Mouse (Mus musculus) liver, embryonic 12.5 days (tissue): ENCODE data around the gene Ddx43. TPM values are rescaled to one million over a fixed set of nuclear protein-coding genes. Genes with fewer than 3 reads are reported as not detected.

Experiments
- ATAC-seq: fragments of 200-750 bp; cut with Nextera tagmentation; 2 replicates; pipeline ENCODE4 v1.8.0; 2017; ENCODE audit warnings: moderate number of reproducible peaks, mild to moderate bottlenecking, moderate library complexity
- H3K27ac ChIP-seq: fragments of 300-500 bp; sonication (generic); 2 replicates; pipeline ENCODE4 v1.5.1; 2016; ENCODE audit warnings: mild to moderate bottlenecking
- H3K27me3 ChIP-seq: fragments of 300-500 bp; sonication (generic); replicated peaks from 2 replicates; pipeline ENCODE4 v1.6.1; 2016; ENCODE audit warnings: mild to moderate bottlenecking, moderate library complexity
- H3K36me3 ChIP-seq: fragments of 300-500 bp; sonication (generic); 2 replicates; pipeline ENCODE4 v1.6.1; 2016; ENCODE audit warnings: mild to moderate bottlenecking, moderate library complexity
- H3K4me1 ChIP-seq: fragments of 300-500 bp; sonication (generic); 2 replicates; pipeline ENCODE4 v1.6.1; 2016
- H3K4me2 ChIP-seq: fragments of 300-500 bp; sonication (generic); 2 replicates; pipeline ENCODE4 v1.6.1; 2016; ENCODE audit warnings: mild to moderate bottlenecking, moderate library complexity
- H3K4me3 ChIP-seq: fragments of 300-500 bp; sonication (generic); 2 replicates; pipeline ENCODE4 v1.5.1; 2016; ENCODE audit warnings: mild to moderate bottlenecking, moderate library complexity
- H3K9ac ChIP-seq: fragments of 300-500 bp; sonication (generic); 2 replicates; pipeline ENCODE4 v1.6.1; 2016; ENCODE audit warnings: mild to moderate bottlenecking, moderate library complexity
- H3K9me3 ChIP-seq: fragments of 300-500 bp; sonication (generic); replicated peaks from 2 replicates; pipeline ENCODE4 v1.6.1; 2016; ENCODE audit warnings: mild to moderate bottlenecking, moderate library complexity
- whole genome bisulfite sequencing: fragments of 180-500 bp; shearing (Covaris S2); methylation state at CpG from one replicate; pipeline ENCODE4 v1.1.7; 2016; ENCODE audit not compliant: insufficient replicate concordance; 5-methylcytosine and 5-hydroxymethylcytosine counted together
- polyA plus RNA-seq: library from polyadenylated mRNA; unstranded; fragments of >200 nt; fragmentation: Nextera tagmentation; extraction: Ambion mirVana; gene quantifications from 2 replicates; pipeline ENCODE4 v1.2.1, GENCODE M21; 2016

The Ddx43 gene
- polyA plus RNA-seq, 1 experiment from 2014 or later = not detected

GRCm38 (mm10) chr9:78451382-78451781 lies 55.8 kb downstream of the Ddx43 start:
- no peak overlapping the region for H3K4me2 ChIP-seq
- WGBS = 50% methylated on average over 4 of the region's 4 CpGs
- H3K27me3 ChIP-seq = peaks cover 8% of the 10 kb centered on the region; the same call in 1 of the 2 replicates
- peaks cover 45% of the 10 kb centered on the region for H3K4me1 ChIP-seq
- H3K36me3 ChIP-seq = peaks cover 65% of the 10 kb centered on the region
- ATAC-seq = no peak
- H3K9me3 ChIP-seq = no peaks in the 10 kb centered on the region
- H3K4me3 ChIP-seq = no peak overlapping the region
- no peak overlapping the region for H3K27ac ChIP-seq
- H3K9ac ChIP-seq = no peak overlapping the region

DNA sequence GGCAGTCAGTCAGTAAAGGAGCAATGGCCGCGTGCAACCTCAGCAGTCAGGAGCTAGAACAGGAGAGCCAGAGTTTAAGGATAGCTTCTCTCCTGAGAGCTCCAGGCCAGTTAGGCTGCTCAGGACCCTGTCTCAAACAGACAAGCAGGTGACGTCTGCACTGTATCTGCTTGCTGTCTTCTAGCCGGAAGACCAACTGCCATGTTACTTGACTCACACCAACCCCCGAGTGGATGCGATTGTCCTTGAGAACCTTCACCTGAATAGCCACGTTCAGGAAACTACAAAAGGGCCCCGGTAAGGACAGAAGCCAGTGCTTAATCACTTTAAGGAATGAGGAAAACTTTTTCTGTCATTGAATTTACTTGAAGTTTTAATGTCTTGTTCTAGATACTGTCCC lies 61.4 kb downstream of the Ddx43 start:
- ATAC-seq = no peak
- 90% methylated on average over 8 of the region's 8 CpGs for WGBS

DNA sequence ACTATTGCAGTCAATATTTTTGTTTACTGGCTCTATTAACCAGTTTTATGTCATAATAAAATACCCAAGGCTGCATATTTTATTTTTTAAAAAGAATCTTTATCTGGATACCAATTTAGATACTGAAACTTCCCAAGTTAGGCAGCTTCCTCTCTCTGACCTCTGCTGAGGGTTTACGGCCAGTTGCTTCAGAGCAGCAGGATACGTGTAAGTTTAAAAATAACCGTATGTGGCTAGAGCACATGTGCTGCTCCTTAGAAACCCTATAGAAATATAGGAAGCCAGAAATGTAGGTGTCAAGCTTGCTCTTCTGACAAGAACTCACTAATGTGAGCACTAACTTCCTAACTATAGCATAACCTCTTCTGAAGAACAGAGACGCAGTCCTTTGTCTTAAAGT lies 67.8 kb downstream of the Ddx43 start:
- H3K4me2 ChIP-seq = no peak overlapping the region
- no peak for ATAC-seq
- H3K9me3 ChIP-seq = no peaks in the 10 kb centered on the region
- no peak overlapping the region for H3K27ac ChIP-seq
- no peaks in the 10 kb centered on the region for H3K4me1 ChIP-seq
- peaks cover 99% of the 10 kb centered on the region for H3K36me3 ChIP-seq
- 72% methylated on average over 4 of the region's 4 CpGs for WGBS
- H3K9ac ChIP-seq = no peak overlapping the region
- no peaks in the 10 kb centered on the region for H3K27me3 ChIP-seq
- H3K4me3 ChIP-seq = no peak overlapping the region

More for the DNA sequence above, 61.4 kb downstream of the Ddx43 start:
- no peaks in the 10 kb centered on the region for H3K9me3 ChIP-seq
- H3K27ac ChIP-seq = no peak overlapping the region
- H3K36me3 ChIP-seq = peaks cover 95% of the 10 kb centered on the region
- no peak overlapping the region for H3K4me2 ChIP-seq
- H3K4me3 ChIP-seq = no peak overlapping the region
- H3K27me3 ChIP-seq = no peaks in the 10 kb centered on the region
- H3K9ac ChIP-seq = no peak overlapping the region
- H3K4me1 ChIP-seq = peaks cover 14% of the 10 kb centered on the region

DNA sequence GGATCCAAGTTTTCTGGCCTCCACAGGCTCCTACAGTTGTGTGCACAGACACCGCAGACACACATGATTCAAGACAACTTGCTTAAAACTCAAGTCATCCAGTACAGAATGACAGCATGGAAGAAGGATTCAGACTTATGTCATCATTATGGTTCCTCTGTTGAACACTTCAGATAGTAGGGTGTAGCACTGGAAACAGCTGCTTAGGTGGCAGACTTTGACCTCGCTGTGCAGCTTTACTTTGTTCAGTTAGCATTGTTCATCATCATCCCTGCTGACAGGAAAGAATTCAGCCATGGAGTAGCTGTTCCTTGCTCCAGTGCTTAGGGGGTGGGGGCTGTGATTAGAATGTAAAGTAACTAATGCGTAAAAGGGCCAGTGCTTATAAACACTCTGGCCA lies 70.1 kb downstream of the Ddx43 start:
- no peak overlapping the region for H3K4me2 ChIP-seq
- no peak overlapping the region for H3K4me3 ChIP-seq
- H3K27ac ChIP-seq = no peak overlapping the region
- no peak for ATAC-seq
- H3K9me3 ChIP-seq = no peaks in the 10 kb centered on the region
- H3K36me3 ChIP-seq = peaks cover 99% of the 10 kb centered on the region
- H3K4me1 ChIP-seq = no peaks in the 10 kb centered on the region
- H3K9ac ChIP-seq = no peak overlapping the region
- no peaks in the 10 kb centered on the region for H3K27me3 ChIP-seq
- WGBS = 91% methylated on average over 3 of the region's 3 CpGs

Other genes with a start within 250 kb of the Ddx43 start
- 20.0 and 22.1 TPM in 2 replicates for gene Gsta4, start 213.0 kb upstream of the Ddx43 start, polyA plus RNA-seq
- not detected in 2 replicates for gene Gsta1, start 165.1 kb upstream of the Ddx43 start, polyA plus RNA-seq
- not detected in 2 replicates for gene Gm3776, start 138.6 kb upstream of the Ddx43 start, polyA plus RNA-seq
- not detected in 2 replicates for gene Gm10639, start 105.9 kb upstream of the Ddx43 start, polyA plus RNA-seq
- not detected in 2 replicates for gene Omt2a, start 81.0 kb upstream of the Ddx43 start, polyA plus RNA-seq
- gene Omt2b, start 68.2 kb upstream of the Ddx43 start, polyA plus RNA-seq = not detected in 2 replicates
- 0.18 TPM in 1 of 2 replicates, not detected in the other for gene Gsta2, start 40.0 kb upstream of the Ddx43 start, polyA plus RNA-seq
- not detected in 2 replicates for gene Dppa5a, start 27.6 kb upstream of the Ddx43 start, polyA plus RNA-seq
- 0.13 TPM in 1 of 2 replicates, not detected in the other for gene Ooep, start 17.1 kb upstream of the Ddx43 start, polyA plus RNA-seq
- gene Cgas, start 47.5 kb downstream of the Ddx43 start, polyA plus RNA-seq = 1.4 and 1.5 TPM in 2 replicates
- 29.3 and 33.3 TPM in 2 replicates for gene Mto1, start 52.4 kb downstream of the Ddx43 start, polyA plus RNA-seq
- 1.0 and 1.1 TPM in 2 replicates for gene Gm17324, start 53.0 kb downstream of the Ddx43 start, polyA plus RNA-seq
- gene Eef1a1, start 93.4 kb downstream of the Ddx43 start, polyA plus RNA-seq = 2,705 and 2,706 TPM in 2 replicates
- gene Slc17a5, start 192.3 kb downstream of the Ddx43 start, polyA plus RNA-seq = 5.6 and 6.0 TPM in 2 replicates
- gene Cd109, start 219.8 kb downstream of the Ddx43 start, polyA plus RNA-seq = 0.38 and 0.50 TPM in 2 replicates